Mouse (Mus musculus) gastrocnemius, adult 18-20 months (tissue): ENCODE measurements around the gene Nim1k. TPM values are rescaled to one million over a fixed set of nuclear protein-coding genes. Genes with fewer than 3 reads are reported as not detected.

Source experiments
- DNase-seq: peaks from one replicate; pipeline ENCODE4 v3.0.0; 2021; ENCODE audit warnings: low spot score
- long read RNA-seq, 2 experiments: library from polyadenylated mRNA; stranded (forward); transcript quantifications; one replicate each; pipeline ENCODE4 v2.0.0; 2021
- total RNA-seq, 2 experiments: library from RNA; stranded (reverse); gene quantifications; 2 replicates each; pipeline ENCODE4 v1.2.3; 2021

Gene Nim1k
- 1 to 10 TPM; 1.3 to 1.6 TPM for total RNA-seq
- long read RNA-seq, experiment 1, full-length matches to known transcripts: 10 of 12 reads
- long read RNA-seq, experiment 1, partial matches to known transcripts: 1 of 12 reads
- long read RNA-seq, experiment 1, other reads (novel, unspliced or antisense): 1 of 12 reads
- long read RNA-seq, experiment 2, full-length matches to known transcripts: 3 of 3 reads
- long read RNA-seq, experiment 2, partial matches to known transcripts: 0 of 3 reads
- long read RNA-seq, experiment 2, other reads (novel, unspliced or antisense): 0 of 3 reads

DNA sequence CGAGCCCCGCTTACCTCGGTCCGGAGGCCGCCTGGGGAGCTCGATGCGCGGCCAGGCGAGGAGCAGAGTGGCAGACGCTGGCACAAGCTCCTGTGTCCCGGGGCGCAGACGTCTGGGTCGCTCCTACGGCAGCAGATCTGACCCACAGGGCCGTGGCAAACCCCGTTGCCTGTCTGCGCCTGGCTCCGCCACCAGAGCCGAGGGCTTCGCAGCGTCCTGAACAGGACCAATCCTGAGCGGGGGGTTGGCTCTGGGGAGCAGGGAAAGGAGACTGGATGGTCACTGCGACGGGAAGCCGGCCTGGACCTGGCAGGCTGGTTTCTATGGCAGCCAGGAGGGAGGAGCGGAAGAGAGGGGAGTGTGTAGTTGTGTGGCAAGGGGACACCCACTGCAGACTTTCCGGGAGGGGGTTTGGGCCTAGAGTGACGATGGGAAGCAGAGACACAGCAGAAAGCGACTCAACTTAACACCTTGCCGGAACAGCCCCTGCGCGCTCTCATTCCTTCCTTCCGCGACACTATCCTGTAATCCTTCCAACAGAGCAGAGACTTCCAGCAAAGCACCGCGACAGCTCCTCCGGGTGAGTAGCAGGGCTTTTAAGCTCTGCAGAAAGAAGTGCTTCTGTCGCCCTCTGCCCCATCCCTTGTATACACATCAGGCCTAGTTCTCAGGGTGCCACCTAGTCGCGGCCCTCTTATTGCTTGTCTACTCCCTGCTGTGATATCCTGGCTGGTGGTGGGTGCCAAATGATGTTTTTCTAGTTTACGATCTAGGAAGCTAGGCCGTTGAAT is at the start of gene Nim1k:
Gene Nim1k, minus strand, starts transcription at position 202 of the 791 bp plus-strand sequence.
- peak; percentile 84 for DNase-seq

DNA sequence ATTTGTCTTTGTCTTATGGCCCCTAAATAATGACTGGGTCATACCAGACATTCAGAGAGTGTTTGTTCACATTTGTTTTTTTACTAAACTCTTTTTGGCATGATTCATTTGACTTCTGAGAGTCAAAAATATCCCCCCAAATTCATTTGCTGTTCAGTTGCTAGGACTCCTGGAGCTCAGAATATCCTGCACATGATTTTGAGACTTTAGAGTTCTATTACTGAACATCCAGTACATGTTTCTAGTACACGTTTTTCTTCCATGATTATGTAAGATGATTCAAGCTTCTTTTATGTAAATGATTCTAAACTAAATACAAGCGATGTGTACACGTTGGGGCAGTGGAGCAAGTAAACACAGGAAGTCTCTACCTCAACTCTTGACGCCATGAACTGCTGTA is 42.0 kb upstream of the Nim1k start:
- no peak for DNase-seq

DNA sequence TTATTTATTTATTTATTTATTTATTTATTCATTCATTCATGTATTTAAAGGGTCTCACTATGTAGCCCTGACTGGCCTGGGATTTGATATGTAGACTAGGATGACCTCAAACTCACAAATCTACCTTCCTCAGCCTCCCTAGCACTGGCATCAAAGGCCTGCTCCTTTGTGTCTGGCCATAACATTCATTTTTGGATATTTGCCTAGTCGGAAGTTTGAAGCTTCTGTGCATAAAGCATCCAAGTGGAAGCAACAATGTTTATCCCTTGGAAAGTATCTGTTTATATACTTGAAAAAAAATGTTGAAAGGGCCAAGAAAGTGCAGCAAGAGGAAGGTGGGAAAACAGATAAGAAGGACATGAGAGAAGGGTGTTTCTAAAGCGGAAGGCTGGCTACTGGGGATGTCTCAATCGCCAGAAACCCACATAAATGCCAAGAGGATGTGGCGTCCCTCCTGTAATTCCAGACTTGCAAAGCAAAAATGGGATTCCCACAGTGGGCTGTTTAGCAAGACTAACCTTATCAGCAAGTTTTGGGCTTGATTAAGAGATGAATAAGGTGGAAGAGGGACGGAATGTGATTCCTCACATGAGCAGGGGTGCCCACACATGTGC is 37.2 kb upstream of the Nim1k start:
- DNase-seq: no peak

DNA sequence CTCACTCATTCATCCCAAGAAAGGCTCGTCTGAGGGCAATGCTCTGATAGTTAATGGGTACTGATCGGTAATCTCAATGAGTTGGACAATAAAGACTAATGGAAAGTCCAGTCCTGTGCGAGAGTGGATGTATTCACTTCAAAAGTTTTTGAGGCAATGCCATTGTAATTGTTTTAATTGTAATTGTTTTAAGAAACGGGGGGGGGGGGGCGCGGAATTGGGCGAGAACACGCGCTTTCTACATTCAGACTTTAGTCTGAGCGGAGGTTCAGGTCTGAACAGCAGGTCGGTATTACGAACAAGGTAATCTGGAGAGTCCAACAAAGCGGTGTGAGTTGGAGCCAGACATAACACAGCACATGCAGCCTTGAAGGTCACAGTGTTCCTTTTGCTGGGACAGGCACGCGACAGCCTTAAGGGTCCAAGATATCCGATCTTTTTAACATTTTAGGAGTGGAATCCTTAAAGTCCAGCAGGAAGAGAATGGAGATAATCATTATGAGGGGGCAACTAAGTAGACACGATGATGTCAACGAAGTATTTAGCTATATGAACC is 36.0 kb upstream of the Nim1k start:
- DNase-seq: no peak

DNA sequence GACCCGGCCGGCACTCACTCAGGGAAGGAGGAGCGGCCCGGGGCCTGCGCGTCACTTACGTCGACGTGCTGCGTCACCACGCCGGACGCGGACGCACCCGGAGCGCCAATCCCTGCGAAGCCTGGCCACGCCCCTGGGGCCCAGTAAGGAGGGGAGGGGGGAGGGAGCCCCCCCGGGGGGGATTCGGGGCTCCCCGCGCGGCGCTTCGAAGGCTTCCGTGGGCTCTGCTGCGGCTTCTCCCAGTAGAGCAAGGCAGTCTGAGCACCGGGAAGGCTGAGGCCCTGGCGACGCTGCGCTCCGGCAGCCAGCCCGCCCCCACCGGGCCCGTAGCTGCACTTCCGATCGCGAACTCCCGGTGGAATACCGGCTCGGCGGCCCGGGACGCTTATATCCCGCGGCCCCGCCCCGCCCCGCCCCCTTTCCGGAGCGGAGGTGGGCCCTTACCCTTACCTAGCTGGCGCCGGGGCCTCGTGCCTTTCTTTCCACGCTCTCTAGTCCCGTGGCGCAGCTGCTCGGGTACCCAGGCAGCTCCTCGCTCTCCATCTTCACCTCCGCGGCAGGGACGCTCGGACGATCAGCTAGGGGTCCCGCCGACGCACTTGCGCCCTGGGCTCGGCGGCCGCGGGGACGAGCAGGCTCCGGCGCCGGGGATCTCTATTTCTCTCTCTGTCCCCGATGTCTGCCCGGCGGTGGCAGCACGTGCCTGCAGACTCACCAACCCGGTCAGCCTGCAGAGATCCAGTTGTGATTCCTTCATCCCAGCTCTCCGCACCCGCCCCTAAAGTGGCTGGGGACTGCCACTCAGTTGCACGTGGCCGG is 35.3 kb upstream of the Nim1k start, which contains the start of gene Zfp131:
Gene Zfp131, minus strand, starts transcription at position 129 of the 819 bp plus-strand sequence.
- DNase-seq: peak; percentile 93

DNA sequence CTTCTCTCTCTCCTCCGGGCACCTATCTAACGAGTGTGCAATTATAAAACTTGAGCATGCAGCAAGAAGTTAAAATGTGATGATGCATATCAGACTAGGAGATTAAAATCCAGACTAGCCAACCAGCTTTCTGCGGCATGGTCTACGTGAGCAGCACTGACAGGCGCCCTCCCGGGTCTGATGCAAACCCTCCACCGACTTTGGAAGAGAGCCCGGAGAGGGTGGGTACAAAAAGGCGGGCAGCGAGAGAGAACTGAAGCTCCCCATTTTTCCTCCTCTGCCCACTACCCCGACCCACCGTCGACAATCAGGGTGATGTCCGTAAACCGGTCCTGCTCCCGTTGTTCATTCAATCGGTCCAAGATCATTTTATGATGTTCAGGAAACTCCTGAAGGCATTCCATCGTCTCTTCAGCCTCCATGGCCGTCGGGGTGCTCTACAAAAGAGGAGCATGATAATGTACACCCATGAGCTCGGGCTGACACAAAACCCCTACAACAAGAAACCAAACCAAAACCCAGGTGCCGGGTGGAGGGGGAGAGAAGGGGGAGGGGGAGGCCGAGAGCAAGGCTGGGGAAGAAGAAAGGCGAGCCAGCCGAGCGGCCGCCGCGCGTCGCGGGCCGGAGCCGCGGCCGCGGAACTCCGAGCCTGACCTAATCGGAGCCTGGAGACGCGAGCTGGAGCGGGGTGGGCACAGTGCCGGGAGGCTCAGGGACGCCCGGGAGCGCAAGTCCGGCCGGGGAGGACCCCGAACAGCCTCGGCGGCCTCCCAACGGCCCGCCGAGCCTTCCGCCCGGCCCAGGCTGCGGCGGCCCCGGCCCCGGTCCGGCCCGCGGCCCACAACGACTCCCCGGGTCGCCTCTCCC is 34.4 kb upstream of the Nim1k start:
- DNase-seq: peak; percentile 74

DNA sequence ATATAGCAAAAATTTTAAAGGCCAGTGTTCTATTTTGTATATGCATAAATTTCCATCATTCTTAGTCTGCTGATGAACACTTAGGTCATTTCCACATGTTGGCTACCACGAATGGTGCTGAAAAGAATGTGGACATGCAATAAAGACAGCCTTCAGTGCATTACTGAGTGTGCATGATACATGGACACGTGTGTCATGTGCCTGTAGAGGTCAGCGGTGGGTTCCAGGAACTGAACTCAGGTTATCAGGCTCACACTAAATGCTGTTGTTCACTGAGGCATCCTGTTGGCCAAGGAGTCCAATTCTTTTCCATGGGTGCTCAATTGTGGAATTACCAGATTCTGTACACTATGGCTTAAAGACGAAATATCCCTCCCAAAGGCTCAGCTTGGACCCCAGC is 27.9 kb upstream of the Nim1k start:
- no peak for DNase-seq

DNA sequence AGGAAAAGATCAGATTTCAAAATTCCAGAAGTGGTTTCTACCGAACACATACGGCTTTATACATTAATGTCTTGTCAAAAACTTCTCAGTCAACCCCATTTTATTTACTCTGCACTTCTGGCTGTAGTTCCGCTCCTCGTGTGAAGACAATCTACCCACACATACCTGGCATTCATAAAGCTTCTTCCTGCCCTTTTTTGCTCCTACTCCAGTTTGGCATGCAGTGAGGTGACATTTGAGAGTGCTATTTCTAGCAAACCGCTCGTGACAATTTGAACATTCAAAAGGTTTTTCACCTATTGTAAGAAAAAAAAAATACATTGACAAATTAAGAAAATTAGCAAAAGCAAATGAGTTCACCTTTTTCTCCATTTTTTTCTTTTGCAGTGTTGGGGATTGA is 12.9 kb upstream of the Nim1k start:
- no peak for DNase-seq

DNA sequence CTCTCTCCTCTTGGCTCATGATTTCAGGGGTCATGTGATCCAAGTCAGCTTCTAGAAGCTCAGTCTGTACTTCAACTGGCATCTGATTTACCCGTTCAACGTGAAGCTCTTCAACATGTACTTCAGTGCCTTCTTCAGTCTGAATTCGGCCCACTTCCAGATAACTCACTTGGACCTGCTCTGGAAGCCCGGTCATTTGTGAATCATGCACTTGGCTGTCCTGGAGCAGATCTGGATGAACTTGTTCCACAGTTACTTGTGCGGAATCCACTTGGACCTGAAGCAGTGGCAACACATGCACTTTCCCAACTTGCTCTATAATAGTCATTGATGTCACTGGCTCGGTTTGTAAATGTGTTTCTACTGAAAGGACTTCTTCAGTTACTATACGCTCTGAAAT is 10.8 kb upstream of the Nim1k start:
- peak; percentile 33 for DNase-seq

DNA sequence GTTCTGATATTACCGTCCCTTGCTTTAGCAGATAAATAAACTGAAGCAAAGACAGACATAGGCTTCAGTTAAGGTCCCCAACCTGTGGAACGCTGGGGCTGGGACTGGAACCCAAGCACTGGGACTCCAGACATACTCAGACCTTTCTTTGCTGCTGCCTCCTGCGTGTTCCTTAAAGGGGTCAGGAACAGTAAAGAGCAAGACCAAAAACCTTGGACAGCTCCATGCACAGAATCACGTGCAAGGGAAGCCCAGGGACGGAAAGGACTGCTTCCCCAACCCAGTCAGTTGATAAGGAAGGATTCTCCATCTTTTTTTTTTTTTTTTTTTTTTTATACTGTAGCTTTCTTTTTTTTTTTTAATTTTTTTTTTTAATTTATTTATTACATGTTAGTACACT is 1.1 kb upstream of the Nim1k start:
- no peak for DNase-seq

DNA sequence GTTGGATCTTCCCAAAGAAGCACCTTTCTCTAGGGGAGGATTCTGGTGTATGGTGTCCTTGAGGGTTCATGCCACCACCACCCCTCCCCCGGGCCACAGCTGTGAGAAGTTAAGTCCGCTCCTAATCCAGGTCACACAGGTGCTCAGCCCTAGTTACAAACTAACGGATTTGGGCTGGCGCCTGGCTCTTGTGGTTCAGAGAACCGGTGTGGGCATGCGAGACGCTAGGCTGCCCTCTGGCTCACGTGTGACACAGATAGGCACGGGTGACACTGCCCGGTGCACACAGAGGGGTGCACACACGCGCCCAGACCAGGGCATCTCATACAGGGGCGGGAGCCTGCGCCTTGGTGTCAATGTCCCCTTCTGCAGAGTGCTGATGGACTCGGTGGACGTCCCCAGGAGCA is 538 bp downstream of the Nim1k start:
- DNase-seq: no peak

DNA sequence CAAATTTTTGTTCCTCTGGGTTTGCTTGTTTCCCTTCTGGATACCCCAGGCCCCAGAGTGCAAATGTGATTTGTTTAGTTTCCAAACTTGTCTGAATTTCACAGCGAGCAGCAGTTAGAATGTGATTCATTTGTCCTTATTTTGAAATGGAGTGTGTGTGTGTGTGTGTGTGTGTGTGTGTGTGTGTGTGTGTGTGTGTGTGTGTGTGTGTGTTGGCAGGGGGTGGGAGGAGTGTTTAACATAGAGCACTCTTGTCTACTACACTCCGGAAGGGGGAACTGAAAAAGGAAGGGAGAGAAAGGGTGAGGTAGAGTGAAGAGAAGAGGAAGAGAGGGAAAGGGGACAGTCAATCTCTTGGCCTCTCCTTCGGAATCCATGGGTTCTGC is 1.1 kb downstream of the Nim1k start:
- no peak for DNase-seq

DNA sequence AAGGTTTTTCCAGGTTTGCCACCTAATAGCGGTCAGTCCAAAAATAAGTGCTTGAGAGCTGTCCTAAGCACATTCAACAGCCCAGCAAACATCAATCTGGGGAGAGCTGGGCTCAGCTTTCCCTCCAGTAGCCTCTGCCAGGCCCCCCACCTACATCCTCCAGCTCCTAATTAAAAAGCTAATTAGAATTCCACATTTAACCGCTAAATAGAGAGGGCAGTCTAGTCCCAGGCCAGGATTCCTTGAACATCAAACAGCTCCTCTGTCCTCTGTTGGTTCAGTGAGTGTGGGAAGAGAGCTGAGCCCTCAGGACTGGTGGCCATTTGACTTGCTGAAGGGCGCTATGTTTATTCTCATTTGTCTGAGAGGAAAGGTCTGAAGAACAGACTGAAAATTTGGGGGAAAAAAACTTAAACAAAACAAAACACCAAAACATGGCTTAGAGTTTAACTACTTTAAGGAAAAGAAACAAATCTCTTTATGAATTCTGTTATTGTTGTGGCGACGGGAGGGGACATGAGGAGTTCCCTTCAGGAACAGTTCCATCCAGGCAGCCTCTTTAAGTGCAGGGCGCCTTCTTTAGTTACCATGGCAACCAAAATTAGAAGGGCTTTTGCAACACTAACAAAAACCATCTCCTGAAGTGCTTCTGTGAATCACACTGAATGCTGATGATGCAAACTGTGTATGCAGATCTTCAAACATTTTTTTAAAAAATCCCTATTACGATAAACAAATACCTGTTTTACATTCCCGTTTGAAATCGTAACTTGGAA is 1.6 kb downstream of the Nim1k start:
- no peak for DNase-seq

DNA sequence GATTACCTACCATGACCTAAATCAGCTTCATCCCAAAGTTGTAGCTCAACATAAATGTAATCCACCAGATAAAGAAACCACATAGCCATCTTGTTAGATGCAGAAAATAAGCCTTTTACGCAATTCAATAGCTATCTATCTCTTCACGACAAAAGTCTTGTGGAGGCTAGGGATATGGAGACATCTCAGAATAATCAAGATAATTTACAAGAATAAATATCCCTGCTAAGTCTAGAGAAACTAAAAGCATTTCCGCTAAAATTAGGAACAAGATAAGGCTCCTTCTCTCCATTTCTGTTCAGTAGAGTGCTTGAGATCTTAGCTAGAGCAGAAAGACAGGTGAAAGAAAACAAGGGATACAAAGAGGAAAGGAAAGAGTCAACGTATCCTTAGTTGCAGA is 8.8 kb downstream of the Nim1k start:
- DNase-seq: no peak

DNA sequence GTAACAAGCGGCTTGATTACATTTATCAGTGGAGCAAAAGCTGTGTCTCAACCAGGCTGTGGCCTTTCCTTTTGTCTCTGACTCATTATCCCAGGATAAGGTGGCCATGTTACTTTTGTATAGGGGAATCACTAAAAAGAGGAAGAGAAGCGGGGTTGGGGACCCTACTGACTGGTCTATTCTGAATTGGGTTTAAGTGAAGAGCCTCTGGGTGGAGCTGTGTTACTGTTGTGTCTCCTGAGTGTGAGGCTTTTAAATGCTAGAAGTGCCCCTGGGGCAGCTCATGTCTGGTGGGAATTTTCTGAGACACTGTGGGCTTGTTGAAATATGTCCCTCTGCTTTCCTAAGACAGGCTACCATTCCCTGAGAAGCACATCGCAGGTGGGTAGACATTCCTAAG is 12.2 kb downstream of the Nim1k start:
- no peak for DNase-seq

DNA sequence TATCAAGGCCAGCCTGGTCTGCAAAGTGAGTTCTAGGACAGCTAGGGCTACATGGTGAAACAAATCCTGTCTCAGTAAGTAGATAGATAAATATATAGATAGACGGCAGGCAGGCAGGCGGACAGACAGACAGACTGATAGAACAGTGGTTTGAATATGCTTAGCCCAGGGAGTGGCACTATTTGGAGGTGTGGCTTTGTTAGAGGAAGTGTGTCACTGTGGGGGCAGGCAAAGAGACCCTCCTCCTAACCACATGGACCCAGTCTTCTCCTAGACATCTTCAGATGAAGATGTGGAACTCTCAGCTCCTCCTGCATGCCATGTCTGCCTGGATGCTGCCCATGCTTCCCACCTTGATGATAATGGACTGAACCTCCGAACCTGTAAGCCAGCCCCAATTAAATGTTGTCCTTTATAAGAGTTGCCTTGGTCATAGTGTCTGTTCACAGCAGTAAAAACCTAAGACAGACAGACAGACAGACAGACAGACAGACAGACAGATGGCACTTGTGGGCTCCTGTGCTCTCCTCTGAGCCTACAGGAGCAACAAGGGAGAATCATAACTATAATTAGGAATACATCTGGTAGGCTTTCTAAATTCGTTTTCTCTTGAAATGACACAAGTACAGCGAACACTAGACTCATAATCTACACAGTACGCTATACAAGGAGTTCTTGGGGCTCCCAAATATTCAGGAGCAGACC is 12.8 kb downstream of the Nim1k start:
- no peak for DNase-seq

DNA sequence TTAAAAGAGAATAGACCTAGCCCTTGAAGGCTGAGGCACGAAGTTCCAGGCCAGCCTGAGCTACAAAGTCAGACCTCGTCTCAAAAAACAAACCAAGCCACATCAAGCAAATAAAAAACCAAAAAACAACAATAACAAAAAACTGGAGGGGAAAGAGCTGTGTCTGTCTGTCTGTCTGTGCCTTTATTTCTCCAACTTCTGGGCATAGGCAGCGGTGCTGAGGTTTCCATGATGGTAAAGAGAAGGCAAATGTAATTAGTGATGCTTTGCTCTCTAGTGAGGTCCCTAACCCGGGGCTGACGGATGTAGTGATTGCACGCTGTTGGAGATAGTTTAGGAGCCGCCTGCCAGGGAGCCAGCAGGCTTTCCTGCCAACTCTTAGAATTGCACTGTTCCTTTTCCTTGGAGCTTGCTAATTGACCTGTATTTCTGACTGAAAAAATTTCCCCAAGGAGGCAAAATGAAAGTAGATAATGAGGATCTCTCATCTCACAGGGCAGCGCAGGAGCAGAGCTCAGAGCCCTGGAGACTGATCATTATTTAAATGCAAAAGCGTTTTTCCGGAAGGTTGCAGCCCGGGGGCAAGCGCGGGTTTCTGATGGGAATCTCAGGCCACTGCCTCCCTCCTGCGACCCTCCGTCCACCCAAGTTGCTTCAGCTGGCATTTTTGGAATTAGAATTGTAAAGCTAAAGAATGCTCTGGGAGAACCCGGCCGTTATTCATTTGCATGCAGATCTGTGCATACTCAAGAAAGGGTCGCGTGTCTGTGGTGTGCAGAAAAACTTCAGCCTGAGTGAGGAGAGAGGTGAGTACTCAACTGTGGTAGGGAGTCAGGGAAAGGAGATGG is 14.1 kb downstream of the Nim1k start:
- DNase-seq: no peak

DNA sequence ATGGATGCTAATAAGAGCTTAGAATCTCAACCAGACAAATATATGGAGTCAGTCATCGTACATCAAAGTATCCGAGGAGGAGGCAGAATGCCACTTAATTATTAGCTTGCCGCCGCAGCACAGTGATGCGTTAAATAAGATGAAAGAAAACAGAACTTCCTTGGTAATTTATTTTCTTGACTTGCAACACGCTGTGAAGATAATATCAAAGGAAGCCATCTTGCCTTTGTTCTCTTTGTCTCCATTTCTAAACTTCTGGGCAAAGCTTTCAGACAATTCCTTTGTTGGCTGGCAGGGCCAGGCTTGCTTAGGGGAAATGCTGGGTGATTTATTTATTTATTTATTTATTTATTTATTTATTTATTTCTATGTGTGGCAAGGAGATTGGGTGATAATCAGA is 24.2 kb downstream of the Nim1k start:
- no peak for DNase-seq
